Mouse (Mus musculus) heart, postnatal 0 days (tissue): ENCODE data around the gene Rab3gap2.

Experiments used
- CTCF ChIP-seq: IDR thresholded peaks from 2 replicates; pipeline ENCODE4 v1.5.1; 2016; ENCODE audit warnings: antibody characterized with exemption, control low read depth, low read depth
- EP300 ChIP-seq: IDR thresholded peaks from 2 replicates; pipeline ENCODE4 v1.6.1; 2016; ENCODE audit warnings: antibody characterized with exemption, low read depth

GRCm38 (mm10) chr1:185236530-185236929 lies 32.6 kb downstream of the Rab3gap2 start:
- no peak; the same call in 1 of the 2 replicates for TF ChIP-seq CTCF
- no peak for TF ChIP-seq EP300
